Comparison of ENCODE assay signal across 16 mouse cellular contexts in the genomic region with DNA sequence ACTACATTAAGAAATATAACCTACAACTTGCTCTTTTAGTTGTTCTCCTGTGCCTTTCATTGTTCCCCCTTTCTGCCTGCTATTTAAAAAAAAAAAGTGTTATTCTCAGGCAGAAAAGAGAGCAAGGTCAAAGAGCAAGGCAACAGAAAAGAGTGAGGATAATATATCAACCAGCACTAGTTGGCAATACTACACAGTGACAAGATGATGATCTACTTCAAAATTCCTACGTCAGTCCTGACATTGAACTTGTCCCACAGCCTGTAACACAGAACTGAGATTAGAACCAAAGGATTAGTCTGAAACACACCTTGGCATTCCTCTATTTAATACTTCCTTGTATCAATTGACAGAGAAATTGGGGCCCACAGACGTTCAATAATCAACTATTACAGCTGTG.
"Had no signal": no experiment of that assay in that cellular context is flagged by ENCODE, and none has a peak within 500 bp of the region (broad histone marks: within the 10 kb centered on the region; RNA-seq: fewer than 3 reads in every experiment).

No protein-coding gene starts in this region.

- H3K4me3 ChIP-seq: neural tube, embryonic 13.5 days; neural tube, embryonic 15.5 days; stomach, embryonic 15.5 days had no signal

- H3K9me3 ChIP-seq: neural tube, embryonic 13.5 days; neural tube, embryonic 15.5 days; stomach, embryonic 15.5 days had no signal

- H3K4me1 ChIP-seq: neural tube, embryonic 13.5 days; neural tube, embryonic 15.5 days; stomach, embryonic 15.5 days had no signal

- H3K27me3 ChIP-seq: neural tube, embryonic 13.5 days; neural tube, embryonic 15.5 days; stomach, embryonic 15.5 days had no signal

- DNase-seq: retina, postnatal 1 day; right cerebral cortex, adult 18-20 months; right cerebral cortex, postnatal 14 days; right cerebral cortex, postnatal 25 days; right cerebral cortex, postnatal 4 days; spleen, adult 18-20 months; thymus, adult 18-20 months; thymus, adult 2 months; thymus, postnatal 14 days; thymus, postnatal 25 days; thymus, postnatal 36 days; thymus, postnatal 4 days had no signal

- H3K27ac ChIP-seq: neural tube, embryonic 13.5 days; neural tube, embryonic 15.5 days; stomach, embryonic 15.5 days; stomach, postnatal 0 days had no signal

- H3K9ac ChIP-seq: neural tube, embryonic 13.5 days; neural tube, embryonic 15.5 days; stomach, embryonic 15.5 days had no signal

- H3K36me3 ChIP-seq: neural tube, embryonic 13.5 days; neural tube, embryonic 15.5 days; stomach, embryonic 15.5 days had no signal

- H3K4me2 ChIP-seq: neural tube, embryonic 13.5 days; neural tube, embryonic 15.5 days; stomach, embryonic 15.5 days had no signal
